Mouse (Mus musculus) kidney, postnatal 10 days (tissue): Measurements from ENCODE around the gene Ceacam16.

Experiments
- DNase-seq: peaks from one replicate; pipeline ENCODE4 v3.0.0; 2021; ENCODE audit warnings: mixed read lengths

The Ceacam16 gene

GRCm38 (mm10) chr7:19861199-19861598 is at the start of gene Ceacam16:
Gene Ceacam16, minus strand, starts transcription at chr7:19861299.
- no peak for DNase-seq

GRCm38 (mm10) chr7:19910421-19911291 is 49.6 kb upstream of the Ceacam16 start:
- peak; percentile 91 for DNase-seq

- peak; percentile 71 for DNase-seq
Measured at GRCm38 (mm10) chr7:19889881-19890280, 28.8 kb upstream of the Ceacam16 start.

- no peak for DNase-seq
Measured at GRCm38 (mm10) chr7:19887849-19888248, 26.8 kb upstream of the Ceacam16 start, which contains the start of gene Ceacam19. Gene Ceacam19, minus strand, starts transcription at chr7:19887965.

GRCm38 (mm10) chr7:19880754-19881153 is 19.7 kb upstream of the Ceacam16 start:
- no peak for DNase-seq

- no peak for DNase-seq
Measured at GRCm38 (mm10) chr7:19876781-19877425, 15.8 kb upstream of the Ceacam16 start.

- DNase-seq: peak; percentile 69
Measured at GRCm38 (mm10) chr7:19875948-19876682, 15.0 kb upstream of the Ceacam16 start.

- DNase-seq: peak; percentile 72
Measured at GRCm38 (mm10) chr7:19871943-19872601, 11.0 kb upstream of the Ceacam16 start.

- DNase-seq: peak; percentile 46
Measured at GRCm38 (mm10) chr7:19871137-19871621, 10.1 kb upstream of the Ceacam16 start.

DNA sequence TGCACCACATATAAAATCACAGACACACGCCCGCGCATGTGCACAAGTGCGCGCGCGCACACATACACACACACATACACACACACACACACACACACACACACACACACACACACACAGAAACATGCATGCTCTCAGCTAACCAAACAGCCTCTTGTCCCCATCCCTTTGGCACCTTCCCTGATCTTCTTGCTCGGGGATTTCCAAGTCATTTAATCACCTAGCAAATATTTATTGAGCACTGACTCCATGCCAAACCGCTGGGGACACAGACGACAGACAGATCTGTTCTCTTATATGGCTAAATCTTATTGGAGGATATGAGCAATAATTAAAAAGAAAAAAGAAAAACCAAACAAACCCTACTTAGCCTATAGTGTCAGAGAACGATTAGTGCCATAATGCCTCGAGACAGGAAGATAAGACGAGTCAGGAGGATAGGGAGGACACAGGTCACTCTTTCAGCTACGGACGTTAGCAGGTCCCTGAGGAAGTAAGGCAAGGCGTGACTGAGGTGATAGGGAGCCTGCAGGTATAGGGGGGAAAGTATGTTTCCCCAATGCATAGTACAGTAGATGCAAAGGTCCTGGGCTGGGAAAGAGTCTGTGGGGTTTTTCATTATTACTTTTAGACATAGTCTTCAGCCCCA is 6.8 kb upstream of the Ceacam16 start:
- DNase-seq: no peak

DNA sequence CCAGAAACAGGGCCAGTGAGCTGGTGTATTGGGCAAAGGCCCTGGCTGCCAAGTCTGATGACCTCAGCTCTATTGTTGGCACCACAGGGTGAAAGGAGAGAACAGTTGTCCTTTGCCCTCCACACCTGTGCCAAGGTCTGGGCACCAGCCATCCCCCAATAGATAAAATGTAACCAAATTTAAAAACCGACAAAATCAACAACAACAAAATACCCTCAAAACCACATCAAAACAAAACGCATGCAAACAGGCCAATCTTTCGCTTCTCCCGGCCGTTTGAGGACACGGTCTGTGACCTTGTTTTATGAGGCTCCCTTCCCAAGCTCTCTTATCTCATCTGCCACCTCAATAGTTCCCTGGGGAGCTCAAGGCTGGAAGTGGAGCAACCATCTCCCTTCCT is 5.4 kb upstream of the Ceacam16 start:
- no peak for DNase-seq

GRCm38 (mm10) chr7:19865246-19866036 is 4.3 kb upstream of the Ceacam16 start:
- no peak for DNase-seq

GRCm38 (mm10) chr7:19864241-19864640 is 3.1 kb upstream of the Ceacam16 start:
- no peak for DNase-seq

DNA sequence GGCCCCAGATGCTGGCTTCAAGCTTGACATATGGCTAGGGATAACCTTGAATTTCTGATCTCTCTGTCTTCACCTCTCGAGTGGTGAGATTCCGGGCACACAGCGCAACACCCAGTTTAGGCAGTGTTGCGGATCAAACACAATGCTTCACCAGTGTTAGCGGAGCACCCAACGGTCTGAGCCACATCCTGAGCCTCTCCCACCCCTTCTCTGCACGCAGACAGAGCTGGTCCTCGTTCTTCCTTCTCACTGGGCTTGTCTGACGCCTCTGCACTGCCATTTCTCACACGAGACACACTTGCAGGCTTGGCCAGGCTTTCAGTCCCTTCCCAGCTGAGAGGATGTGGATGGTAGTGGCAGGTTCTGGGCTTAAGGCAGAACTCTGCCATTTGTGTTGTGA is 1.4 kb downstream of the Ceacam16 start:
- DNase-seq: no peak

DNA sequence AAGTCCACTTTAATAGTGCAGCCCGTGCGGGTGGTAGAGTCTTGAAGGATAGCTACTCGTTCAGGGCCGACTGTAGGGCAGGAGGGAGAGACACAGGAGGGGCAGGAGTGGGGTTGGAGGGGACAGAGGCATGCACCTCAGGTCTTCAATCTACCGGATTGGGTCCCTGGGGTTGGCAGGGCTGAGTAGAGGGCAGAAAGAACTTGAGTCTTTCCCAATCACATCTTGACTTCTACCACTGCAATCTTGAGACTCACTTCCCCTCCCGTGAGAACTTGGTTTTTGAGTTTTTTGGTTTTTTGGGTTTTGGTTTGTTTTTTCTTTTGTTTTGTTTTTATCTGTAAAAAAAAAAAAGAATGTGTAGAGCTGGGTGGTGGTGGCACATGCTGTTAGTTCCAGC is 4.8 kb downstream of the Ceacam16 start:
- DNase-seq: no peak

- DNase-seq: no peak
Measured at GRCm38 (mm10) chr7:19855663-19856062, 5.4 kb downstream of the Ceacam16 start.

- DNase-seq: no peak
Measured at GRCm38 (mm10) chr7:19853526-19853925, 7.6 kb downstream of the Ceacam16 start.

DNA sequence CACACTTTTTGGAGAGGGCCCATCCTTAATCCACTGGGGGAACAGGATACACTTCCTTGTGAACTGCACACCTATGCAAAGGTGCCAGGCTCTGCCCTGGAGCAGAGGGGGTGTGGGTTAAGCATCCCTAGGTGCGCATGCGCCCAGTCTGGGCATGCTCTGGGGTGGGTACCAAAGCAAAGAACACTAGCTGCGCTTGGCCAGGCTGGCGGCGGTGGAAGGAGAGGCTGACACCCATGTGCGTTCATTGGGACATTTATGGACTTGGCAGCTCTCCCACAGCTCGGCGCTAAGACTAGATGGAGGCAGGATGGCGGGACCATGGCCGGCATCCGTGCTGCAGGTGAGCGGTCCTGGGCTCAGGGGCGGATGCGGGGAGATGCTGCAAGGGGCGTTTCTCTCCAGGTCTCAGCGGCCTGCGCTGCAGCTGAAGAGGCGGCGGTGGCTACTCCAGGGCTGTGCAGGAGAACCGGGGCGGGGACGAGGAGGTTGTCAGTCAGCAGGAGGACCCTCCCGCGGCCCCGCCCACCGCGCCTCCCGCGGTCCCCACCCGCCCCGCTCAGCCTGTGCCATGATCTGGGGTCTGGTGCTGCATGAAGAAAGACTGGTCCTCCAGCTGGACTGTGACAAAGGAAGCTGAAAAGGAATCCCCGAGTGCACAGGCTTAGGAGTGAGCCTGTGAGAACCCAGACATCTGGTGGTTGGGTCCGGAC is 9.1 kb downstream of the Ceacam16 start, which contains the start of gene Gm19345:
Gene Gm19345, plus strand, starts transcription at position 146 of the 713 bp plus-strand sequence.
- DNase-seq: peak; percentile 50

GRCm38 (mm10) chr7:19844521-19845171 is 16.5 kb downstream of the Ceacam16 start:
- no peak for DNase-seq

GRCm38 (mm10) chr7:19843561-19843960 is 17.5 kb downstream of the Ceacam16 start:
- DNase-seq: peak; percentile 87
